Mouse (Mus musculus): ENCODE results near the gene Rapgef6. TPM values are rescaled to one million over a fixed set of nuclear protein-coding genes. Genes with fewer than 3 reads are reported as not detected.
"Not testable (repeated sequence)": the region's sequence is repeated elsewhere in the genome, so short reads cannot be mapped to it uniquely, and the experiment has no call there.

Gene Rapgef6
- polyA plus RNA-seq, 1 experiment from 2014 or later = 29.6 TPM

- Histone ChIP-seq H3K4me2 (ENCODE audit: low read depth, low read length, severe bottlenecking) (no peak overlapping the region), H3K36me3 (ENCODE audit: control insufficient read depth, insufficient read depth, low read length) (no peaks in the 10 kb centered on the region), H3K9ac (ENCODE audit: low read length) (no peak overlapping the region), H3K4me1 (replicated peaks; ENCODE audit: control insufficient read depth, insufficient read depth, low read length) (no peaks in the 10 kb centered on the region), H3K27me3 (ENCODE audit: control insufficient read depth, insufficient read depth, low read length) (no peaks in the 10 kb centered on the region), H3K27ac (ENCODE audit: low read depth, low read length) (no peak overlapping the region), H3K4me3 (ENCODE audit: low read depth, low read length) (no peak overlapping the region), H3K9me3 (ENCODE audit: control insufficient read depth, low read length) (no peaks in the 10 kb centered on the region)
- ATAC-seq (replicated peaks; ENCODE audit: low FRiP score) = no peak
- 85% methylated on average over 8 of the region's 8 CpGs for WGBS
- no peak for DNase-seq (ENCODE audit: low spot score)
Observed at GRCm38 (mm10) chr11:54595905-54596555, 73.4 kb downstream of the Rapgef6 start.

GRCm38 (mm10) chr11:54597902-54598447 lies 75.3 kb downstream of the Rapgef6 start:
- DNase-seq (ENCODE audit: low spot score) (no peak), ATAC-seq (replicated peaks; ENCODE audit: low FRiP score) (no peak)
- no peak overlapping the region for H3K9ac ChIP-seq (ENCODE audit: low read length)
- H3K27ac ChIP-seq (ENCODE audit: low read depth, low read length) = no peak overlapping the region
- WGBS = 56% methylated on average over 1 of the region's 1 CpGs
- H3K9me3 ChIP-seq (ENCODE audit: control insufficient read depth, low read length) = no peaks in the 10 kb centered on the region
- H3K4me3 ChIP-seq (ENCODE audit: low read depth, low read length) = no peak overlapping the region
- H3K4me2 ChIP-seq (ENCODE audit: low read depth, low read length, severe bottlenecking) = no peak overlapping the region
- H3K36me3 ChIP-seq (ENCODE audit: control insufficient read depth, insufficient read depth, low read length) = no peaks in the 10 kb centered on the region
- no peaks in the 10 kb centered on the region for H3K27me3 ChIP-seq (ENCODE audit: control insufficient read depth, insufficient read depth, low read length)
- H3K4me1 ChIP-seq (replicated peaks; ENCODE audit: control insufficient read depth, insufficient read depth, low read length) = no peaks in the 10 kb centered on the region

- Histone ChIP-seq H3K4me1 (replicated peaks; ENCODE audit: control insufficient read depth, insufficient read depth, low read length) (no peaks in the 10 kb centered on the region), H3K36me3 (ENCODE audit: control insufficient read depth, insufficient read depth, low read length) (no peaks in the 10 kb centered on the region), H3K9me3 (ENCODE audit: control insufficient read depth, low read length) (no peaks in the 10 kb centered on the region), H3K27ac (ENCODE audit: low read depth, low read length) (no peak overlapping the region), H3K4me3 (ENCODE audit: low read depth, low read length) (no peak overlapping the region), H3K27me3 (ENCODE audit: control insufficient read depth, insufficient read depth, low read length) (no peaks in the 10 kb centered on the region), H3K9ac (ENCODE audit: low read length) (no peak overlapping the region), H3K4me2 (ENCODE audit: low read depth, low read length, severe bottlenecking) (no peak overlapping the region)
- DNase-seq (ENCODE audit: low spot score) (no peak), ATAC-seq (replicated peaks; ENCODE audit: low FRiP score) (no peak)
- 92% methylated on average over 2 of the region's 2 CpGs for WGBS
Observed at GRCm38 (mm10) chr11:54601121-54601520, 78.5 kb downstream of the Rapgef6 start.

GRCm38 (mm10) chr11:54602764-54603163 lies 80.1 kb downstream of the Rapgef6 start:
- H3K36me3 ChIP-seq (ENCODE audit: control insufficient read depth, insufficient read depth, low read length); DNase-seq (ENCODE audit: low spot score); H3K9me3 ChIP-seq (ENCODE audit: control insufficient read depth, low read length); H3K4me1 ChIP-seq (replicated peaks; ENCODE audit: control insufficient read depth, insufficient read depth, low read length); H3K9ac ChIP-seq (ENCODE audit: low read length); ATAC-seq (replicated peaks; ENCODE audit: low FRiP score); H3K27me3 ChIP-seq (ENCODE audit: control insufficient read depth, insufficient read depth, low read length); H3K4me2 ChIP-seq (ENCODE audit: low read depth, low read length, severe bottlenecking); H3K4me3 ChIP-seq (ENCODE audit: low read depth, low read length); H3K27ac ChIP-seq (ENCODE audit: low read depth, low read length): not testable (repeated sequence)
- WGBS = 95% methylated on average over 1 of the region's 1 CpGs

DNA sequence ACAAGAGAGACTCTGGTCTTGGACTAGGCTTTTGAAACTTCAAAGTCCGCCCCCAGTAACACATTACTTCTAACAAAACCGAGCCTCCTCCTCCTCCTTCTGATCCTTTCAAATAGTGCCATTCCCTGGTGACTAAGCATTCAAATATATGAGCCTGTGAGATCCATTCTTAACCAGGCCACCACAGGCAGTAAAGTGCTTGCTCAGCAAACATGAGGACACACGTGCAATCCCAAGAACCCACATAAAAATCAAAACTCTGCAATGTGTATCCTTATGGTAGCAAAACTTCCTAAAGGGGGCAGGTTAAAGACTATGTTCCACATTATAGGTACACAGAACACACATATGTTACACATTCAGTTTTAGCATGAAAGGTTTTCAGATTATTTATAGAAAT lies 81.8 kb downstream of the Rapgef6 start:
- no peaks in the 10 kb centered on the region for H3K4me1 ChIP-seq (replicated peaks; ENCODE audit: control insufficient read depth, insufficient read depth, low read length)

DNA sequence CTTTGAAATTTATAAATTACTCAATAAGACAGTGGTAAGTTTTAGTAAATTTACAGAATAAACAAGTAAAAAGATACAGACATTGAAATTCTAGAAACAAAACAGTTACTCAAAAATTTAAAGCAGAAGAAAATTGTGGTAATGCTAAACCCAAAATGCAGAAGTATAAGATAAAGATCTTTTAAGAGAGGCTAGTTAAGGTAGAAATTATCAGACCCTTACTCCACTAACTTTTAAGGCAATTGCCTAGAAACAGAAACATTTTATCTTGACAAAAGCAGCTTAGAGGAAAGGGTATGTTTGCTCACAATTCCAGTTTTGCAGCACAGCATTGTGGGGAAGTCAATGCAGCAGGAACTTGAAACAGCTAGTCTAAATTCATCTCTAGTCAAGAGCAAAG lies 91.0 kb downstream of the Rapgef6 start:
- Histone ChIP-seq H3K27ac (ENCODE audit: low read depth, low read length) (no peak overlapping the region), H3K9ac (ENCODE audit: low read length) (no peak overlapping the region), H3K9me3 (ENCODE audit: control insufficient read depth, low read length) (no peaks in the 10 kb centered on the region), H3K4me1 (replicated peaks; ENCODE audit: control insufficient read depth, insufficient read depth, low read length) (no peaks in the 10 kb centered on the region), H3K4me3 (ENCODE audit: low read depth, low read length) (no peak overlapping the region), H3K27me3 (ENCODE audit: control insufficient read depth, insufficient read depth, low read length) (no peaks in the 10 kb centered on the region), H3K4me2 (ENCODE audit: low read depth, low read length, severe bottlenecking) (no peak overlapping the region), H3K36me3 (ENCODE audit: control insufficient read depth, insufficient read depth, low read length) (no peaks in the 10 kb centered on the region)
- ATAC-seq (replicated peaks; ENCODE audit: low FRiP score) (no peak), DNase-seq (ENCODE audit: low spot score) (no peak)

More for the DNA sequence above, 81.8 kb downstream of the Rapgef6 start:
- no peak overlapping the region for H3K4me3 ChIP-seq (ENCODE audit: low read depth, low read length)
- H3K9ac ChIP-seq (ENCODE audit: low read length) = no peak overlapping the region
- no peak overlapping the region for H3K27ac ChIP-seq (ENCODE audit: low read depth, low read length)
- 73% methylated on average over 3 of the region's 3 CpGs for whole genome bisulfite sequencing
- H3K27me3 ChIP-seq (ENCODE audit: control insufficient read depth, insufficient read depth, low read length) = no peaks in the 10 kb centered on the region
- H3K36me3 ChIP-seq (ENCODE audit: control insufficient read depth, insufficient read depth, low read length) = no peaks in the 10 kb centered on the region
- DNase-seq (ENCODE audit: low spot score) = no peak
- H3K4me2 ChIP-seq (ENCODE audit: low read depth, low read length, severe bottlenecking) = no peak overlapping the region
- H3K9me3 ChIP-seq (ENCODE audit: control insufficient read depth, low read length) = no peaks in the 10 kb centered on the region
- no peak for ATAC-seq (replicated peaks; ENCODE audit: low FRiP score)

- H3K9me3 ChIP-seq (ENCODE audit: control insufficient read depth, low read length) = no peaks in the 10 kb centered on the region
- H3K4me1 ChIP-seq (replicated peaks; ENCODE audit: control insufficient read depth, insufficient read depth, low read length) = no peaks in the 10 kb centered on the region
- no peak for DNase-seq (ENCODE audit: low spot score)
- H3K9ac ChIP-seq (ENCODE audit: low read length) = no peak overlapping the region
- no peak overlapping the region for H3K27ac ChIP-seq (ENCODE audit: low read depth, low read length)
- H3K4me2 ChIP-seq (ENCODE audit: low read depth, low read length, severe bottlenecking) = no peak overlapping the region
- no peak for ATAC-seq (replicated peaks; ENCODE audit: low FRiP score)
- no peak overlapping the region for H3K4me3 ChIP-seq (ENCODE audit: low read depth, low read length)
- no peaks in the 10 kb centered on the region for H3K27me3 ChIP-seq (ENCODE audit: control insufficient read depth, insufficient read depth, low read length)
- H3K36me3 ChIP-seq (ENCODE audit: control insufficient read depth, insufficient read depth, low read length) = no peaks in the 10 kb centered on the region
- WGBS = 90% methylated on average over 1 of the region's 1 CpGs
Observed at GRCm38 (mm10) chr11:54614560-54614959, 91.9 kb downstream of the Rapgef6 start.

- ATAC-seq (replicated peaks; ENCODE audit: low FRiP score) (no peak), DNase-seq (ENCODE audit: low spot score) (no peak)
- no peaks in the 10 kb centered on the region for H3K36me3 ChIP-seq (ENCODE audit: control insufficient read depth, insufficient read depth, low read length)
- no peak overlapping the region for H3K27ac ChIP-seq (ENCODE audit: low read depth, low read length)
- no peaks in the 10 kb centered on the region for H3K4me1 ChIP-seq (replicated peaks; ENCODE audit: control insufficient read depth, insufficient read depth, low read length)
- no peak overlapping the region for H3K4me2 ChIP-seq (ENCODE audit: low read depth, low read length, severe bottlenecking)
- H3K9me3 ChIP-seq (ENCODE audit: control insufficient read depth, low read length) = no peaks in the 10 kb centered on the region
- no peaks in the 10 kb centered on the region for H3K27me3 ChIP-seq (ENCODE audit: control insufficient read depth, insufficient read depth, low read length)
- WGBS = 58% methylated on average over 2 of the region's 2 CpGs
- no peak overlapping the region for H3K4me3 ChIP-seq (ENCODE audit: low read depth, low read length)
- H3K9ac ChIP-seq (ENCODE audit: low read length) = no peak overlapping the region
Observed at GRCm38 (mm10) chr11:54618841-54619240, 96.2 kb downstream of the Rapgef6 start.

DNA sequence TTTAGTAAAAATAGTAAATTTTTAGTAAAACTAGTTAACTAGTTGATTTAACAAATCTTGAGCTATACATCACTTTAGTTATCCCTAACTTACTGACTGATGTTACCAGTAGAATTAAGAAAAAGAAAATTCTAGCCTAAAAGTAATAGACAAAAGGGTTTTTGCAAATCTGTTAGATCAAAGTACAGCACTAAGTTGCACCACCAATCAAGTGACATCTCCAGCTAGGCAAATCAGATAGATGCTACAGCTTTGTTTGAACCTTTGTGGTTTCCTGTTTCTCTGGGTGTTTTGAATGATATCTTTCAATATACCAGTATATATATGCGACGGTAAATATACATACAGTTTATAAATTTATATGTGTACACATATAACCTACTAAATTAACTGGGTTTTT lies 99.1 kb downstream of the Rapgef6 start:
- Histone ChIP-seq H3K4me2 (ENCODE audit: low read depth, low read length, severe bottlenecking) (no peak overlapping the region), H3K9me3 (ENCODE audit: control insufficient read depth, low read length) (no peaks in the 10 kb centered on the region), H3K27ac (ENCODE audit: low read depth, low read length) (no peak overlapping the region), H3K27me3 (ENCODE audit: control insufficient read depth, insufficient read depth, low read length) (no peaks in the 10 kb centered on the region), H3K36me3 (ENCODE audit: control insufficient read depth, insufficient read depth, low read length) (no peaks in the 10 kb centered on the region), H3K4me3 (ENCODE audit: low read depth, low read length) (no peak overlapping the region), H3K9ac (ENCODE audit: low read length) (no peak overlapping the region), H3K4me1 (replicated peaks; ENCODE audit: control insufficient read depth, insufficient read depth, low read length) (no peaks in the 10 kb centered on the region)
- DNase-seq (ENCODE audit: low spot score) (no peak), ATAC-seq (replicated peaks; ENCODE audit: low FRiP score) (no peak)
- WGBS = 94% methylated on average over 2 of the region's 2 CpGs
